ENCODE assay signal across 7 mouse cellular contexts in the genomic region with DNA sequence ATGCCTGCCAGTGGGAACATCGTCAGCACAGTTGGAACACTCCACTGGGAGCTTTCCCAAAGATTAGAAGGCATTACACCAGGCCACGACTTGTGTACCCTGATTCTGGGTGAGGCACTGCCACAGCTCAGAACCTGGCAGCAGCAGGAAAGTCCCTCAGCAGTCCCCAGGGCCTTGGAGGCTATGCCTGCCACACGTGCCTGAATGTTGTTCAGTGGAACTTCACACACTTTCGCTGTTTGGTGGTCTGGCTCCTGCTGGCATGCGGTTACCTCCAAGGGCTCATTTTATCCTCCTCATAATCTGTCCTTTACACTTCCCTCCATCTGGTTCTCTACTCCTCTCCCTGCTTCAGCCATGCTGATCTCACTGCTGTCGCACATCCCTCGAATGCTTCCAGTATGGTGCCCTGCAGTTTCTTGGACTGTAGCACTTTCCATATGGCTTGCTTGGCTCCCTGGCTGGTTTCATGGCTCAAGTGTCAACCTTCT. TPM values are rescaled to one million over a fixed set of nuclear protein-coding genes. Genes with fewer than 3 reads are reported as not detected.
A peak's percentile ranks its signal among the peaks of the same experiment; 100 is the strongest.
DNase-seq lines count a peak whose midpoint lies in the region; ATAC-seq and TF ChIP-seq lines count a peak whose summit lies in the region.

No protein-coding gene starts in this region.

- TF ChIP-seq EP300 in CH12.LX (IDR thresholded peaks at IDR 0.05; ENCODE audit: low read length) = peak; percentile 62; the same call in 1 of the 2 replicates

- in situ Hi-C loops in CH12.LX (cut with MboI; ENCODE audit: low pct_ligation_motif_present, low pct_unique_long_range_greater_than_20kb, low sequenced_read_pairs) = loop anchor here (10.0 to 25.0 kb wide), 4 partner anchors 194 to 477 kb away; a partner anchor contains a TSS

- H3K4me2 ChIP-seq in CH12.LX (ENCODE audit: insufficient read depth, low read depth, poor library complexity, severe bottlenecking) = peak overlapping the region; percentile 17; the same call in 1 of the 2 replicates
- H3K4me2 ChIP-seq in forebrain, embryonic 12.5 days = peak overlapping the region; percentile 98; the same call in 1 of the 2 replicates
- H3K4me2 ChIP-seq in intestine, embryonic 16.5 days (ENCODE audit: low read depth, low read length) = no peak overlapping the region
- H3K4me2 ChIP-seq in stomach, embryonic 15.5 days = no peak overlapping the region; the same call in 1 of the 2 replicates

- ATAC-seq in forebrain, embryonic 12.5 days (ENCODE audit: low FRiP score) = no peak
- ATAC-seq in intestine, embryonic 16.5 days = no peak
- ATAC-seq in stomach, embryonic 15.5 days (ENCODE audit: insufficient read depth, low FRiP score, low read depth) = no peak

- DNase-seq in A20 (ENCODE audit: low read depth, low spot score) (peak; percentile 58), CH12.LX (ENCODE audit: extremely low read depth) (peak; percentile 51)
- DNase-seq in T-cell, adult 2 months (ENCODE audit: low spot score) = no peak
- no peak for DNase-seq in right cerebral cortex, postnatal 25 days

- WGBS in forebrain, embryonic 12.5 days = 73% methylated on average over 7 of the region's 7 CpGs
- 73% methylated on average over 7 of the region's 7 CpGs for WGBS in intestine, embryonic 16.5 days
- 74% methylated on average over 7 of the region's 7 CpGs for WGBS in stomach, embryonic 15.5 days

- TF ChIP-seq POLR2A in CH12.LX (IDR thresholded peaks at IDR 0.05; ENCODE audit: low read depth, low read length) = no peak; the same call in 1 of the 2 replicates

- no peaks in the 10 kb centered on the region for H3K9me3 ChIP-seq in CH12.LX (replicated peaks; ENCODE audit: low read length)
- no peaks in the 10 kb centered on the region for H3K9me3 ChIP-seq in forebrain, embryonic 12.5 days
- H3K9me3 ChIP-seq in intestine, embryonic 16.5 days (ENCODE audit: control insufficient read depth, low read length) = no peaks in the 10 kb centered on the region
- no peaks in the 10 kb centered on the region for H3K9me3 ChIP-seq in stomach, embryonic 15.5 days

- H3K36me3 ChIP-seq in CH12.LX (replicated peaks in 1 of 2; ENCODE audit: control insufficient read depth in 1 of 2, insufficient read depth in 1 of 2, low read length in 1 of 2) = peaks cover 29 to 62% of the 10 kb centered on the region in 2 experiments
- H3K36me3 ChIP-seq in forebrain, embryonic 12.5 days (replicated peaks) = peaks cover 47% of the 10 kb centered on the region
- peaks cover 8% of the 10 kb centered on the region; the same call in 1 of the 2 replicates for H3K36me3 ChIP-seq in intestine, embryonic 16.5 days (ENCODE audit: control insufficient read depth, insufficient read depth, low read length)
- peaks cover 13% of the 10 kb centered on the region for H3K36me3 ChIP-seq in stomach, embryonic 15.5 days

- peaks cover 33 to 81% of the 10 kb centered on the region in 2 experiments for H3K4me1 ChIP-seq in CH12.LX (ENCODE audit: control insufficient read depth in 1 of 2, insufficient read depth in 2 of 2)
- H3K4me1 ChIP-seq in forebrain, embryonic 12.5 days = peaks cover 43% of the 10 kb centered on the region
- H3K4me1 ChIP-seq in intestine, embryonic 16.5 days (ENCODE audit: control insufficient read depth, insufficient read depth, low read length) = peaks cover 33% of the 10 kb centered on the region
- peaks cover 12% of the 10 kb centered on the region; the same call in 1 of the 2 replicates for H3K4me1 ChIP-seq in stomach, embryonic 15.5 days

- H3K9ac ChIP-seq in CH12.LX (ENCODE audit: insufficient read depth, low read depth) = peak overlapping the region; percentile 24; the same call in 1 of the 2 replicates
- peak overlapping the region; percentile 74 for H3K9ac ChIP-seq in forebrain, embryonic 12.5 days
- H3K9ac ChIP-seq in intestine, embryonic 16.5 days (ENCODE audit: low read depth, low read length) = 0 out of 2 replicates have a peak overlapping the region, but pooled peaks have one; percentile 11
- H3K9ac ChIP-seq in stomach, embryonic 15.5 days = no peak overlapping the region

- no peak for TF ChIP-seq RAD21 in CH12.LX (IDR thresholded peaks at IDR 0.05; ENCODE audit: low read depth, low read length)

- no peaks in the 10 kb centered on the region for H3K79me2 ChIP-seq in CH12.LX (replicated peaks; ENCODE audit: control insufficient read depth, extremely low read depth, insufficient read depth, poor library complexity, severe bottlenecking)

- H3K27me3 ChIP-seq in CH12.LX (replicated peaks) = no peaks in the 10 kb centered on the region
- H3K27me3 ChIP-seq in forebrain, embryonic 12.5 days = no peaks in the 10 kb centered on the region
- H3K27me3 ChIP-seq in intestine, embryonic 16.5 days (replicated peaks; ENCODE audit: control insufficient read depth, insufficient read depth, low read length) = no peaks in the 10 kb centered on the region
- H3K27me3 ChIP-seq in stomach, embryonic 15.5 days (replicated peaks) = no peaks in the 10 kb centered on the region

- no peak for TF ChIP-seq CTCF in CH12.LX (conservative IDR thresholded peaks at IDR 0.05 in 1 of 2, IDR thresholded peaks at IDR 0.05 in 1 of 2; ENCODE audit: low read depth in 2 of 2, low read length in 2 of 2)

- dilution Hi-C loops in CH12.LX (cut with MboI; ENCODE audit: extremely low pct_ligation_motif_present, extremely low pct_unique_long_range_greater_than_20kb, low sequenced_read_pairs) = no loop called here

- no peak overlapping the region for H3K4me3 ChIP-seq in CH12.LX (replicated peaks in 1 of 3; ENCODE audit: low read depth in 2 of 3, low read length in 2 of 3, poor library complexity in 1 of 3)
- H3K4me3 ChIP-seq in forebrain, embryonic 12.5 days (replicated peaks) = no peak overlapping the region
- no peak overlapping the region for H3K4me3 ChIP-seq in intestine, embryonic 16.5 days (ENCODE audit: low read length)
- H3K4me3 ChIP-seq in stomach, embryonic 15.5 days (replicated peaks) = no peak overlapping the region

- H3K27ac ChIP-seq in CH12.LX (ENCODE audit: insufficient read depth, low read depth) = peak overlapping the region; percentile 84
- H3K27ac ChIP-seq in forebrain, embryonic 12.5 days = peak overlapping the region; percentile 97
- no peak overlapping the region for H3K27ac ChIP-seq in intestine, embryonic 16.5 days (ENCODE audit: low read length)
- H3K27ac ChIP-seq in stomach, embryonic 15.5 days = peak overlapping the region; percentile 99; the same call in 1 of the 2 replicates

TF ChIP-seq in CH12.LX, 34 proteins besides CTCF, POLR2A, EP300 and RAD21:
- TF ChIP-seq KAT2A (IDR thresholded peaks at IDR 0.05; ENCODE audit: insufficient replicate concordance, low read length) (peak; percentile 5; the same call in 1 of the 2 replicates), TCF12 (IDR thresholded peaks at IDR 0.05; ENCODE audit: low read depth, low read length) (peak; percentile 46; the same call in 1 of the 2 replicates), MEF2A (IDR thresholded peaks at IDR 0.05; ENCODE audit: borderline replicate concordance, low read depth, low read length) (no peak; the same call in 1 of the 2 replicates), TBP (conservative IDR thresholded peaks at IDR 0.05; ENCODE audit: low read depth, low read length) (0 out of 2 replicates have a peak, but pooled peaks have one; percentile 20), NELFE (IDR thresholded peaks at IDR 0.05; ENCODE audit: low read depth, low read length) (peak; percentile 20; the same call in 1 of the 2 replicates), CHD1 (IDR thresholded peaks at IDR 0.05; ENCODE audit: low read depth, low read length) (no peak), MAX (IDR thresholded peaks at IDR 0.05; ENCODE audit: low read length) (peak; percentile 87), ELF1 (IDR thresholded peaks at IDR 0.05; ENCODE audit: low read depth, low read length) (no peak), MAFK (IDR thresholded peaks at IDR 0.05; ENCODE audit: insufficient replicate concordance, low read length) (no peak), CHD2 (IDR thresholded peaks at IDR 0.05; ENCODE audit: low read length) (no peak), PAX5 (IDR thresholded peaks at IDR 0.05; ENCODE audit: low read length) (no peak), E2F4 (IDR thresholded peaks at IDR 0.05; ENCODE audit: insufficient replicate concordance, low read depth, low read length) (no peak), ZNF384 (IDR thresholded peaks at IDR 0.05; ENCODE audit: low read depth, low read length) (no peak), JUND (conservative IDR thresholded peaks at IDR 0.05; ENCODE audit: low read depth, low read length) (no peak), JUN (IDR thresholded peaks at IDR 0.05; ENCODE audit: insufficient read depth, low read depth, low read length) (no peak), BHLHE40 (IDR thresholded peaks at IDR 0.05; ENCODE audit: low read depth, low read length) (peak; percentile 92), IRF4 (IDR thresholded peaks at IDR 0.05; ENCODE audit: low read depth, low read length) (peak; percentile 52), RCOR1 (conservative IDR thresholded peaks at IDR 0.05; ENCODE audit: low read depth, low read length) (no peak), MYC (IDR thresholded peaks at IDR 0.05; ENCODE audit: low read depth, low read length) (peak; percentile 88), ETS1 (conservative IDR thresholded peaks at IDR 0.05; ENCODE audit: low read depth, low read length) (peak; percentile 68), SIN3A (IDR thresholded peaks at IDR 0.05; ENCODE audit: low read length) (peak; percentile 63; the same call in 1 of the 2 replicates), POLR2AphosphoS2 (IDR thresholded peaks at IDR 0.05; ENCODE audit: low read depth, low read length) (no peak), MXI1 (IDR thresholded peaks at IDR 0.05; ENCODE audit: low read depth, low read length) (peak; percentile 37; the same call in 1 of the 2 replicates), USF2 (conservative IDR thresholded peaks at IDR 0.05; ENCODE audit: low read depth, low read length) (no peak), SMC3 (IDR thresholded peaks at IDR 0.05; ENCODE audit: low read depth, low read length) (no peak), NRF1 (IDR thresholded peaks at IDR 0.05; ENCODE audit: low read depth, low read length) (no peak)

RNA-seq across cellular contexts. Expression of a gene that starts 4.0 kb away (rescaled TPM):
- 0.34 and 0.63 TPM in 2 replicates for total RNA-seq in CH12.LX (2012; rRNA removed)
- 0.05 and 0.19 TPM in 2 replicates for total RNA-seq in CH12.LX (2014; rRNA removed)
- polyA plus RNA-seq in CH12.LX (2012; ENCODE audit: insufficient read length, low read depth) = 0.18 and 0.21 TPM in 2 replicates
- polyA plus RNA-seq in forebrain, embryonic 12.5 days (2016; fragmentation: Nextera tagmentation; extraction: Ambion mirVana) = 2.4 TPM in 2 replicates
- 12.7 and 14.1 TPM in 2 replicates for polyA plus RNA-seq in intestine, embryonic 16.5 days (2015; fragmentation: Nextera tagmentation; extraction: Ambion mirVana)
- 19.2 and 19.9 TPM in 2 replicates for polyA plus RNA-seq in stomach, embryonic 15.5 days (2015; fragmentation: Nextera tagmentation; extraction: Ambion mirVana)

Comparison
In these comparisons a context has a peak if more than half of its experiments do, and no peak if none do; other contexts are left out.
1. DNase-seq: peak in A20 (single experiment) and CH12.LX (single experiment); none in T-cell, adult 2 months (single experiment) and right cerebral cortex, postnatal 25 days (single experiment).
2. H3K4me2 ChIP-seq: peak in CH12.LX (single experiment) and forebrain, embryonic 12.5 days (single experiment); none in intestine, embryonic 16.5 days (single experiment) and stomach, embryonic 15.5 days (single experiment).